Mouse (Mus musculus): ENCODE measurements at regions not wholly inside any gene's neighbourhood (a gene's known extent, or its start where the extent isn't known, plus 50 kb on each side); places are given as distances from the start of the nearest gene placed in this dataset.

DNA sequence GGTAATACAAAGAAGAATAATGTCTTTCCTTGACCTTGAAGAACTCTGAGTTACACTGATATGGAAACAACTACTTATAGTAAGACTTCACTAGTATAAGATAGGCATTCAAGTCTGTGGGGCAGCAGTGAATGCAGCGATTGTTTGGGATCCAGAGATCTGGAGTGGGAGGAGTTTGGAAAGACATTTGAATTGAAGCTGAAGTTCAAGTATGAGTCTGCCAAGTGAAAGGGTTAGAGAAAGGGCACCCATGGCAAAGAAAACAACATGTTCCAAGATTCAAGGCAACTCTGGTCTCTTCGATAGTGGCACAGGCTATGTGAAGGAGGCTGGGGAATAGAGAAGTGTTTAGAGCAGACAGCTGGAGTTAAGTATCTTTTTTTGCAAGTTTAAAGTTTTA is 275.3 kb downstream of the Tmsb4x start:
- TF ChIP-seq CTCF (conservative IDR thresholded peaks at IDR 0.05; ENCODE audit: low read length) (no peak), NANOG (IDR thresholded peaks at IDR 0.05; ENCODE audit: borderline replicate concordance, low read length) (no peak)
